Mouse (Mus musculus) splenic B cell, adult 2 months (primary cell): ENCODE measurements around the gene Cts3.
"Not testable (repeated sequence)": the region's sequence is repeated elsewhere in the genome, so short reads cannot be mapped to it uniquely, and the experiment has no call there.

Experiments
- DNase-seq: peaks from one replicate; pipeline ENCODE4 v3.0.0-alpha.2; 2011; ENCODE audit warnings: low read depth, low spot score
- H3K27me3 ChIP-seq: 2 replicates; pipeline ENCODE4 v1.6.1; 2012; ENCODE audit warnings: mild to moderate bottlenecking, low read length, moderate library complexity, mixed read lengths; ENCODE audit not compliant: control insufficient read depth, poor library complexity, insufficient read depth, severe bottlenecking
- H3K36me3 ChIP-seq: 2 replicates; pipeline ENCODE4 v1.6.1; 2012; ENCODE audit warnings: mild to moderate bottlenecking, low read length, moderate library complexity, mixed read lengths; ENCODE audit not compliant: control insufficient read depth, poor library complexity, insufficient read depth, severe bottlenecking

The Cts3 gene

GRCm38 (mm10) chr13:61570027-61570426 lies at the start of gene Cts3:
Gene Cts3 (minus strand): TSS chr13:61570127.
- no peaks in the 10 kb centered on the region for H3K36me3 ChIP-seq
- no peak for DNase-seq
- H3K27me3 ChIP-seq: no peaks in the 10 kb centered on the region

GRCm38 (mm10) chr13:61568074-61568473 lies 1.9 kb downstream of the Cts3 start, which contains the start of gene Gm49352:
Gene Gm49352 (minus strand): TSS chr13:61568174.
- H3K36me3 ChIP-seq, H3K27me3 ChIP-seq, DNase-seq: not testable (repeated sequence)

- DNase-seq: no peak
- H3K36me3 ChIP-seq: no peaks in the 10 kb centered on the region
- no peaks in the 10 kb centered on the region for H3K27me3 ChIP-seq
Measured at GRCm38 (mm10) chr13:61541631-61542030, 28.3 kb downstream of the Cts3 start, which contains the start of gene Ctsm. Gene Ctsm (minus strand): TSS chr13:61541839.
